In the genomic region with DNA sequence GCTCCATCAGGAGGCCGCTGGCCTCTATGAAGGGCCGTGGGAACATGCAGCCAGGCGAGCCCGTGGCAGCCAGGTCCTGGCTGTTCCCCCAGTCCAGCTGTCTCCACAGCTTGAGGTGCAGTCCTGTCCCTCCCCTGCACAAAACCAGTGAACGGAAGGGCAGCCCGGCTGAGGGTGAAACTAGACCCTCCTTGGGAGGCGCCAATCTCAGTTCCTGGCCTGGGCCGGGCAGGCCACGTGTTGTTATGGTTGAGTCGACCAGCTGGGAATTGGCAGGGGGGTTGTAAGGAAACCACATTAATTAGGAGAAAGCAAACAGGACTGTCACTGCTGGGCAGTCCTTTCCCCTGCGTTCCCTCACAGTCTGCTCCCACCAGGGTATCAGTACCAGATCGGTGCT, we compare ENCODE assay signal across 8 mouse cellular contexts. TPM values are rescaled to one million over a fixed set of nuclear protein-coding genes. Genes with fewer than 3 reads are reported as not detected.
DNase-seq lines count a peak whose midpoint lies in the region; ATAC-seq and TF ChIP-seq lines count a peak whose summit lies in the region.

No protein-coding gene starts in this region.

- H3K27me3 ChIP-seq in forebrain, embryonic 10.5 days (ENCODE audit: poor library complexity, severe bottlenecking) = peaks cover 3% of the 10 kb centered on the region
- H3K27me3 ChIP-seq in forebrain, embryonic 12.5 days = peaks cover 17% of the 10 kb centered on the region

- DNase-seq in forebrain, embryonic 10.5 days (ENCODE audit: extremely low spot score, low spot score) = peak; percentile 43
- DNase-seq in fibroblast of lung, adult 2 months (ENCODE audit: low read depth) = peak; percentile 43
- DNase-seq in lung, adult 2 months = peak; percentile 64
- no peak for DNase-seq in frontal cortex, postnatal 36 days (ENCODE audit: low spot score in 2 of 2)
- DNase-seq in adrenal gland, adult 8-10 months = no peak
- no peak for DNase-seq in B cell, adult 2 months

- no peaks in the 10 kb centered on the region for H3K36me3 ChIP-seq in forebrain, embryonic 10.5 days (replicated peaks)
- no peaks in the 10 kb centered on the region for H3K36me3 ChIP-seq in forebrain, embryonic 12.5 days (replicated peaks)

- H3K9me3 ChIP-seq in forebrain, embryonic 10.5 days = no peaks in the 10 kb centered on the region
- no peaks in the 10 kb centered on the region for H3K9me3 ChIP-seq in forebrain, embryonic 12.5 days

- peaks cover 24% of the 10 kb centered on the region for H3K4me1 ChIP-seq in forebrain, embryonic 10.5 days
- no peaks in the 10 kb centered on the region; the same call in 1 of the 2 replicates for H3K4me1 ChIP-seq in forebrain, embryonic 12.5 days
- peaks cover 9% of the 10 kb centered on the region; the same call in 1 of the 2 replicates for H3K4me1 ChIP-seq in lung, adult 2 months (ENCODE audit: control insufficient read depth, insufficient read depth, low read length)

- H3K4me2 ChIP-seq in forebrain, embryonic 12.5 days = no peak overlapping the region

- no peak for ATAC-seq in forebrain, embryonic 12.5 days (ENCODE audit: low FRiP score)
- peak; percentile 62 to 78; a peak in 3 of 4 replicates for ATAC-seq in hematopoietic stem cell, adult 5-6 weeks (replicated peaks in 1 of 2; ENCODE audit: insufficient read depth in 1 of 2, low FRiP score in 2 of 2, low TSS enrichment in 1 of 2, low read depth in 1 of 2, poor library complexity in 2 of 2, severe bottlenecking in 2 of 2)

- H3K27ac ChIP-seq in forebrain, embryonic 10.5 days = peak overlapping the region; percentile 68
- H3K27ac ChIP-seq in forebrain, embryonic 12.5 days = no peak overlapping the region

- H3K9ac ChIP-seq in forebrain, embryonic 12.5 days = no peak overlapping the region

- TF ChIP-seq POLR2A in lung, adult 2 months (IDR thresholded peaks at IDR 0.05; ENCODE audit: borderline replicate concordance, extremely low read depth, low read depth, low read length) = peak; percentile 57; the same call in 1 of the 2 replicates

- TF ChIP-seq CTCF in lung, adult 2 months (IDR thresholded peaks at IDR 0.05; ENCODE audit: insufficient read depth, low read length) = no peak; the same call in 1 of the 2 replicates

- WGBS in forebrain, embryonic 10.5 days = 65% methylated on average over 12 of the region's 12 CpGs
- WGBS in forebrain, embryonic 12.5 days = 55% methylated on average over 12 of the region's 12 CpGs
- WGBS in lung, adult 2 months = 11% methylated on average over 12 of the region's 12 CpGs

- no peak overlapping the region for H3K4me3 ChIP-seq in forebrain, embryonic 10.5 days
- no peak overlapping the region for H3K4me3 ChIP-seq in forebrain, embryonic 12.5 days (replicated peaks)
- no peak overlapping the region for H3K4me3 ChIP-seq in lung, adult 2 months (replicated peaks; ENCODE audit: extremely low read depth, low read depth, low read length)

RNA-seq across cellular contexts. Expression of a gene that starts 6.3 kb away (rescaled TPM):
- polyA plus RNA-seq in forebrain, embryonic 10.5 days (2016; fragmentation: Nextera tagmentation; extraction: Ambion mirVana) = 152 and 154 TPM in 2 replicates
- 117 and 121 TPM in 2 replicates for polyA plus RNA-seq in forebrain, embryonic 12.5 days (2016; fragmentation: Nextera tagmentation; extraction: Ambion mirVana)
- total RNA-seq in hematopoietic stem cell, adult 5-6 weeks (2017) = 32.8 and 34.5 TPM in 2 replicates
- polyA plus RNA-seq in lung, adult 2 months (2012; rRNA removed) = 41.3 and 44.9 TPM in 2 replicates
- total RNA-seq in adrenal gland, adult 8-10 months (2022) = 100 to 1,000 TPM in 2 of 4 experiments, 10 to 100 TPM in 2; 94.5 to 106 (median 101) TPM

RNA-seq across cellular contexts. Expression of a gene that starts 39.5 kb away (rescaled TPM):
- polyA plus RNA-seq in forebrain, embryonic 10.5 days (2016; fragmentation: Nextera tagmentation; extraction: Ambion mirVana) = 8.9 and 11.3 TPM in 2 replicates
- 14.9 and 15.9 TPM in 2 replicates for polyA plus RNA-seq in forebrain, embryonic 12.5 days (2016; fragmentation: Nextera tagmentation; extraction: Ambion mirVana)
- 2.1 and 2.7 TPM in 2 replicates for total RNA-seq in hematopoietic stem cell, adult 5-6 weeks (2017)
- polyA plus RNA-seq in lung, adult 2 months (2012; rRNA removed) = 26.0 and 28.1 TPM in 2 replicates
- total RNA-seq in adrenal gland, adult 8-10 months (2022) = 10 to 100 TPM in 3 of 4 experiments, 1 to 10 TPM in 1; 6.0 to 21.4 (median 15.3) TPM

RNA-seq across cellular contexts. Expression of a gene that starts 48.9 kb away (rescaled TPM):
- 36.3 and 36.8 TPM in 2 replicates for polyA plus RNA-seq in forebrain, embryonic 10.5 days (2016; fragmentation: Nextera tagmentation; extraction: Ambion mirVana)
- polyA plus RNA-seq in forebrain, embryonic 12.5 days (2016; fragmentation: Nextera tagmentation; extraction: Ambion mirVana) = 30.6 and 31.0 TPM in 2 replicates
- 0.60 and 8.4 TPM in 2 replicates for total RNA-seq in hematopoietic stem cell, adult 5-6 weeks (2017)
- 13.1 and 13.8 TPM in 2 replicates for polyA plus RNA-seq in lung, adult 2 months (2012; rRNA removed)
- 10 to 100 TPM; 16.5 to 22.1 (median 18.8) TPM for total RNA-seq in adrenal gland, adult 8-10 months (2022)

RNA-seq across cellular contexts. Expression of a gene that starts 56.3 kb away (rescaled TPM):
- 29.8 and 30.0 TPM in 2 replicates for polyA plus RNA-seq in forebrain, embryonic 10.5 days (2016; fragmentation: Nextera tagmentation; extraction: Ambion mirVana)
- polyA plus RNA-seq in forebrain, embryonic 12.5 days (2016; fragmentation: Nextera tagmentation; extraction: Ambion mirVana) = 37.0 and 43.6 TPM in 2 replicates
- total RNA-seq in hematopoietic stem cell, adult 5-6 weeks (2017) = 68.1 and 72.0 TPM in 2 replicates
- 134 and 161 TPM in 2 replicates for polyA plus RNA-seq in lung, adult 2 months (2012; rRNA removed)
- 100 to 1,000 TPM in 1 of 4 experiments, 10 to 100 TPM in 3; 69.9 to 108 (median 89.8) TPM for total RNA-seq in adrenal gland, adult 8-10 months (2022)

Comparison
In these comparisons a context has a peak if more than half of its experiments do, and no peak if none do; other contexts are left out.
1. DNase-seq: peak in forebrain, embryonic 10.5 days (single experiment), fibroblast of lung, adult 2 months (single experiment) and lung, adult 2 months (single experiment); none in frontal cortex, postnatal 36 days (0 of 2), adrenal gland, adult 8-10 months (single experiment) and B cell, adult 2 months (0 of 2).